Mouse (Mus musculus) kidney, postnatal 4 days (tissue): ENCODE measurements around the gene Iqsec1.

Source experiments
- DNase-seq, 2 experiments: peaks; one replicate each; pipeline ENCODE4 v3.0.0; 2021; ENCODE audit warnings: mixed read lengths in 2 of 2

Iqsec1 gene

DNA sequence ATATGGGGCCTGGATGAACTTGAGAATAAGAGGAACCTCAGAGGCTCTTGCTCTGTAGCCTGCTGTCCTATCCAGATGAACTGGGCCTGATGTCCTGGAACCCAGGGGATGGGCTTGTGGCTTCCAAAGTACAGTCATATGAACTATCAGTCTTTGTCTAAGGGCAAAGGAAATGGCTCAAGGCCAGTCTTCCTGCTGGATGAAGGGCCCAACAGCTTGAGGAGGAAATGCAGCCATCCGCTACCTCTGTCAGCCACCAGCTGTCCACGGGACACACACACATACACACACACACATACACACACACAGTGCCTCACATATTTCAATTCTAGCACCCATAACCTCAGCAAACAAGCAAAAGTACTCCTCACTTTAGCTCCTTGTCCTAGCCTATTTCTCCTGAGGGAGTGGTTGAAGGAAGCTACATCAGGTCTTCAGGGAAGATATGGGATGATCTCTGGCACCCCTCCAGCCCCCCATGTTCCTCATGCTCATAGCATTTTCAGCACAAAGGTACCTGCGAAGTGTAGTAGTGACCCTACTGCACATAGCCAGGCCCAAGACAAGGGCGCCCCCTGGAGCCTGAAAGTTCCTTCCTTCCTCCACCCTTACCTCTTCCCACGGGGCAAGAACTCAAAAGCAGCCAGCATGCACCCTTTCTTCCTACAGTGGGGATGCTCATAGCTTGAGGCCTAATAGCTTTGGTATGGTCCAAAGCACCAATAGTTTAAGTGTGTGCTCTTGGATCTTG lies 267.3 kb downstream of the Iqsec1 start:
- peak; percentile 78 to 80 for DNase-seq

DNA sequence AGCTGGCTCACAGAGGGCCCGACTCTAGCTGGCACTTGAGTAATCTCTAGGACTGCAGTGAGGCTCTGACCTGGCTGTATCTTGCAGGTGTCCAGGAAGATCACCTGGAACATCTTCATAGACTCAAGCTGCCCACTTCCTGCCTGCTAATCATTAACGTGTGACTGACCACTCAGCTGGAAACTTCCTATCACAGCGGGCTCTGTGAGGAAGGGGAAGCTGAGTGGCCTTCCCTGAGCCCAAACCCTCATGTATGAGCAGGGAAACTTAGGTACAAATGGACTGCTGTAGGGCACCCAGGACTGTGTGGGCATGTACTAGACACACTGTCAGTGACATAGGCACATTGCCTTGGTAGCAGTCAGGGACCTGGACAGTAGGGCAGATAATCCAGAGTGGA lies 268.3 kb downstream of the Iqsec1 start:
- DNase-seq, result peak in 1 of 2 experiments; percentile 42

DNA sequence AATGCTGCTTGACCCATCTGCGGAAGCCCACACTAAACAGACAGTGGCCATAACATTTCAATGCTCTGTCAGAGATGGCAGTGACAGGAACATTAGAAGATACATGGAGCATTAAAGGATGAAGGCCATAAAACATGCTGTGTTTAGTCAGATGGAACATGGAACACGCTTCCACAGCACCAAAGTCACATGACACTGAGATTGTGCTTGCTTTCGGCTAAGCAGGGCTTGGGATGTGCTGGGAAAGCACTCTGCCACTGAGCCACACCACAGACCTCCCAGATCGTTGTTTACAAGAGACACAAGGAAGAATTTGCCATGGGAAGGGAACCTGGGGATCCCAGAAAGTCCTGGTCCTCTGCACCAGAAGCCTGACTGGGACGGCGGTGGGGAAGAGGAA lies 269.1 kb downstream of the Iqsec1 start:
- no peak for DNase-seq

DNA sequence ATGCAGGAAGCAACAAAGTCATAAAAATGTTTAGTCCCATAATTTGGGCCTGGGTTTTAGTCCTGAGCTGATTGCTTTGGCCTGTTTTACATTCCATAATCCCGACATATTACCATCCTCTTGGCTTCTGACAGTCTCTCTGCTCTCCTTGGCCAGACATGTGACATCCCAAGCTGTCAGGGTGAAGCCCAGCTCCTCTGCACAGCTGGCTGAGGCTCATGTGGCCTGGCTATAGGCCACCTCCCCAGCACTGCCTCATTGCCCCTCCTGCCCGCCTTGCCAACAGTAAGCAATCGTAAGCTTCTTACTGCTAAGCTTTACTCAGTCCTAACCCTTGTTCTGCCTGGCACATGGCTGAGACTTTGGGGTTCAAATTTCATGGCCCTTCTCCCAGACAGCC lies 270.0 kb downstream of the Iqsec1 start:
- no peak for DNase-seq

DNA sequence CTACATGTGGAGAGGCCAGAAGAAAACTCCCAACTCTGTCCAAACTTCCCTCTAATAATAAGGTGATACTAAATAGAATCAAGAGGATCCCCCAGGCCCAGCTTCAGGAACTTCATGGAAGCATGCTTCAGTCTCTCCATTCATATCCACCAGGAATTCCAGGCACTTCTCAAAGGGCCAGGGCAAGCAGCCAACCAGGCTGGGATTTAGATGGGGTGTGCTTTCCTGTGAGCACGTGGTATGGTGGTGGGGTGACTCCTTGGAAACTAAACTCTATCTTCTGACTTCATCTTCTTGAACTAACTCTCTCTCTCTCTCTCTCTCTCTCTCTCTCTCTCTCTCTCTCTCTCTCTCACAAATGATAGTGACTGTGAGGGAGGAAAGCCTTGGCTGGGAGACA lies 270.8 kb downstream of the Iqsec1 start:
- DNase-seq, result peak; percentile 70 to 76

DNA sequence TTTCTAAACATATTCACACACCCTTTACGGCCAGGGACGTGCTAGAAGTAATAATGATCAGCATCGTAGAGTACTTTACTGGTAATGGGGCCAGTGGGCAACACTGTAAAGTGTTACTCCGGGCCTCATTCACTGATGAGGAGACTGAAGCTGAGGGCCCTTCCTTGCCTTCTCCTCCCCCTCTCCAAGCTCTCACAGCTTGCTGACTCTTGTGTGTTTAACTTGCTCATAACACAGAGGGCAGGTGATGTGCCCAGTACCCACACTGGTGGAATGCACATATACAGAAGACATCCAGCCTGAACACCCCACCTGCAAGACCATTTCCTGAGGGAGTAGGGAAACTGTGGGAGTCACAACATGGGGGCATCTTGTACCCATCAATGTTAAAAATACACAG lies 271.6 kb downstream of the Iqsec1 start:
- no peak for DNase-seq

DNA sequence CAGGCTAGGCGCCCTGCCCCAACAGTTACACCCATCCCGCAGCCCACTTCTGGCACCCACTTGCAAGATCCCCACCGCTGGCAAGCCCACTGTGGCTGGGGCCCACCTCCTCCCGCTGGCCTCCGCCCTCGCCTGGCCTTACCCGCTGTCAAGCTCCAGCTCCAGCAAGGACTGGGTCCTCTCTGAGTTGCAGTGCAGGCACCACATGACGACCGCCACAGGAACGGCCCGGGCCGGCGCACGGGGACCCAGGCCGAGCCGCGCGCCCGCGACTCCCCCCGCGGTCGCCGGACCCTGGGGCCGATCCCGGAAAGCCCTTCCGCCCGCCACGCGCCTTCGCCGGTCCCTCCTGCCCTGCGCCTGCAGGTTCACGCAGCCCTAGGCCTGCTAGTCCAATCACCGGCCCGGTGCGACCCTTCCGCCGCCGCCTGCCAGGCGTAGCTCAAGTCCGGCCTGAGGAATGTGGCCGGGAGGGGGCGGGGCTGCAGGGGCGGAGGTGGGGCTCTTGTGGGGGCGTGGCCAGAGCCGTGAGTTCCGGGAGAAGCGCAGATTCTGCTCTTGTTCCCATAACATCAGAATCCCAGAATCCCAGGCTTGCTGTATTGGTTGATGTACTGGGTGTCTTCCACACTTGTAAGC lies 272.3 kb downstream of the Iqsec1 start:
- DNase-seq, result peak; percentile 95 to 97

DNA sequence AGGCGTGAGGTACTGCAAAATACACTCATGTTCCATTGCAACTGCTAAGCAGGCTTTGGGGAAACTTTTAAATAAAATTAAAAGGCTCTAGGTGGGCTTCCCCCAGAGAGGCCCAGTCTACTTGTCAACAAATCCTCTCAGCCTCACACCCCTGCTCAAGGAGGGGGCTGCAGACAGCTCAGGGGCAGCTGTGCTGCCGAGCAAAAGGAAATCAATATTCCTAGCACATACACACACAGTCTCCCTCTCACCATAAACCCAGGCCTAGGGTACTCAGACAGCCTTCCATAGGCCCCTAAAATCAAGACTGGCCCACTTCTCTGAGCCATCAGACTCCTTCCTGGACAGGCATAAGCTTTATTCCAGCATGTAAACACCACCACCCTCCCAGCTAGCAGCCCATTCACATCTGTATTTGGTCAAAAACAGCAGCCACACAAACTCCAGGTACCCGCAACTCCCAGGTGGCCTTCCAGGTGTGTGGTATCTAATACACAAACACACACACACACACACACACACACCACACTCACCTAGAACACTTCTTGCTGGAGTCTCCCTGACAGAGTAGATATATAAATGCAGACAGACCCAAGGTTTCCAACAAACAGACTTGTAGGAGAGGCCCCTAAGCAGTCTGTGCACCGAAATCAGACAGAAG lies 273.1 kb downstream of the Iqsec1 start:
- no peak for DNase-seq

DNA sequence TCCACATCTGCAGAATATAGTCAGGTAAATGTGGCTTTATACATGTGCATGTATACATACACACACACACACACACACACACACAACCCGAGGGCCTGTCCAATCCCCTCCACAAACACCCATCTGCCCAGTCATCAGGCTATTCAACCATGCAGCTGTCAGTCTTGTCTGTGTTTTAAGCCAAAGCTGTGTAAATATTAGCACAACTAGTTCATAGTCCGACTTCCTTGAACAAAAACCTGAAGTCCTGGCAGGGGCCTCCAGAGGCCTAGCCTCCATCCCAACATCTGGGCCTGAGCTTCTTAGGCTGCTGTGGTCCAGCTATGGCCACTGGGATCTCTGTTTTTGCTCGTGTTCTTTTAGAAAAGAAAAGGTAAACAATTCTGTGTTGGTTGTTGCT lies 274.8 kb downstream of the Iqsec1 start:
- DNase-seq, result peak in 1 of 2 experiments; percentile 33

DNA sequence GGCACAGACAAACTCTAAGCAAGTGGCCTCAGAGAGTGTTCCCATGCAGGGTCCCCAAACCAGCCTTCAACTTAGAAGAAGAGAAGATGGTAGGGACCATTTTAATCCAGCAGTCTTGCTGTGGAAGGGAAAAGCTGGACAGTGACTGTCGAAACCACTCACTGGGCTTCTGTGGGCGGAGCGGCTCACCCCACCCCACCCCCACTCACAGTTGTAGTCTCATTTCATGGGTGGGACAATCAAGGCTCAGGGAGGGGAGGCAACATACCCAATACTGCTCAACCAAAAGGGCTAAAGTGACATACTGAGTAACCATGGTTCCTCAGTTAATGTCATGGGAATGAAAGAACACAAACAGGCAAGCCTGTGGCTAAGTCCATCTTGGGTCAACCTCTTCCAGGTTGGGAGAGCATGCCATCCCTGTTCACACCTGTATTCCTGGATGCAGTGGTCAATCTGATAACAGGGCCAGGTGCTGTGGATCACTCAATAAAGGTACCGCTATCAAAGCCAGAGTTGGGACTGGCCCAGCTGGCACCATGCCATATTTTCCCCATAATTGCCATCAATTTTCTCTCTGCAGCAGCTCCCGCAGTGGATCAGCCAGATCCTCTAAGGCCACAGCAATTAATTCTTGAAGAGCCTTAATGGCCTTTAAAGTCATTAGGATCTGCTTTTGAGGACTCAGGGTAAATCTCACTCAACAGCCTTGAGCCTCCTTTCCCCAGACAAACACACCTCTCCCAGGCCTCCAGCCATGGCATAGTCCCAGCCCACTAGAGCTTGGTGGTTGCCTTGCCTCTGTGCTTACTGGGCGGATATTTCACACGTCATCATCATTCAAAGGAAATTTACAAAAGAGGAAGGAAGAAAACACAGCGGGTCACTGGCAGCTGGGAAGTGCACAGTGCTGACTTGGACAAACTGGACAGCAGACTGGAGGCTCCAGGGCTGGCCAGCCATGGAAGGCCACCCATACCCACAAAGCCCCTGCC lies 275.7 kb downstream of the Iqsec1 start:
- DNase-seq, result peak; percentile 48 to 62

DNA sequence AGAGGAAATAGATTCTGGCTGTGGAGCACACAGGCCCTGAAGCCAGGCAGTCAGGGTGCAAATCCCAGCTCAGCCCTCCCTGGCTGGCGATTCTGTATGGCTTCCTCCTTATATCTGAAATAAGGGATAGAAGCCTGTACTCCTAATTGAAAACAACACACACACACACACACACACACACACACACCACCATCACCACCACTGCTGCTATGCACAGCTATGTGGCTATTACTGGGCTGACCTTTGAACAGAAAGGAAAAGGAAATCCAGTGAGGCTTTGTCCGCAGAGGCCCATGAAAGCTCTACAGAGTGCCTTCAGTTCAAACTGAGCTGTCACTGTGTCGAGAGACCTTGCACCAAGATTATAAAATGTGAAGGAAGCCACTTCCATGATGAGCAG lies 276.4 kb downstream of the Iqsec1 start:
- DNase-seq, result peak in 1 of 2 experiments; percentile 46

DNA sequence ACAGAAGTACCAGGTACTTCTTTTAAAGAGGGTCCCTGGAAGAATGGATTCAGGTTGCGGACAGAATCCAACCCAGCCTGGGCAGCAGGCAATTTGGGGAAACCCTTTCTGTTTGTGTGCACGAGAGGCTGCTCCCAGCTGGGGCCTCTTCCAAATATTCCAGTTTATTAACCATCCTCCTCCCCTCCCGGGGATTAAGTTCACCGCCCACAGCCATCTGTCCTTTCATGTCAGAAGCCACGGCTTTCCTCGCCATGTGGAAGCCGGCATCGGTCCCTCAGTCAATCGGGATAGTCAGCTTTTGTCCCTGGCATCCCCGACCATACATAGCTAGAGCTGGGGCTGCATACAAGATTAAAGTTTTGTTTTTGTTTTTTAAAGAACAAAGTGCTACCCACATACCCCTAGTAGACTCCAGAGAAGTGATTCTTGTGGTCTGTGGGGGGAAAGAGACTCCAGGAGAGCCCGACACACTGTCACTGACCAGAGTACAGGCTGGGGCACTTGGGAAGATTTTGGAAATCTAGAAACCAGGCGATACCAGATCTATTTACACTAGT lies 276.9 kb downstream of the Iqsec1 start:
- DNase-seq, result peak in 1 of 2 experiments; percentile 38

DNA sequence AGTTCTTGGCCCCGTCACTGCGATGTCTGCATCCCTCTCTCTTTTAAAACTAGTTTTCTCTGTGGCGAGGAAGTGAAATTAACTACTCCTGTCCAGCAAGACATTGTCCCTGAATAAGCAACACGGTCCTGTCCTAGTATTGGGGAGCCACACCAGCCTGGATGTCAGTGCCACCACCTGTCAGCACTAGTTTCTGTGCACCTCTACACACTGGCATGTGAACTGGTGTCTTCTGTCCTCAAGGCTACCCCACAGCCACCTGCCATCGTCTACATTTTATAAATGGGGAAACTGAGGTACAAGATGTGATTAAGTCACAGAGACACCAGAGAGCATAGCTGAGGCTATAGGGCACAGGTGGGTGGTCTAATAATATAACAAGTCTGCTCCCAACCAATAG lies 277.7 kb downstream of the Iqsec1 start:
- no peak for DNase-seq

DNA sequence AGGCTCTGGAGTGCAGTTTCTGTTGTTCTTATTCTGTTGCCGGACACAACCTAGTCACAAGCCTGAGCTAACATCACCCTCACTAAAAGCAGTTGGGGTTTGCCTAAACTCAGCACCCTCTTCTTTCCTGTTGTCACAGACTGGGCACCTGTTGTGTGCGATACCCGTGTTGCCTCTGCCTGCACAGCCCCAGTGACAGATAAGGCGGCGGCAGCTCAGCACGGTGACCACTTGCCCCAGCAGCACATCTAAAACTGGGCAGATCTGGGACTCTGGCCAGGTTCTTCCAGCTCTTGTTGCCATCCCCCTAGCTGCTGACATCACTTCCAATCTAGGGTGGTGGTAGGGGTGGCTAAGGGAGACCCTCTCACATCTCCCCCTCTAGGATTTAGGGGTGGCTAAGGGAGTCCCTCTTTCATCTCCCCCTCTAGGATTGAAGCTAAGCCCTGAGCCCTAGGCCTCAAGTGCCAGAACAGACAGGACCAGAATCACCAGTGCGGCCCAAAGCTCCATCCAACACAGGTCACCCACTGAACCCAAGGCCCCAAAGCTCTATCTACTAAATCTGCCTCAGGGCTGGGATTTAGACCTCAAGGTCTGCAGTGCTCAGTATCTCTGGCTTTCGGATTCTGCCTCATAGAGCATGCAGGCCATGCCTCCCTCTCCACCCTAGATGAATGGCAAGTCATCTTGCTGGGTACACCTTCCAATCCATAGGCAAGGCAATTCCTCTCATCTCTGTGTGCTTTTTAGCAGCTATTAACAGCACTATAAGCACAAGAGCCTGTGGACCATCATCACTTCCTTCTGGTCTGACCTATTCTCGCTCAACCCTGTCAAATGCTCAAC lies 278.3 kb downstream of the Iqsec1 start:
- no peak for DNase-seq

DNA sequence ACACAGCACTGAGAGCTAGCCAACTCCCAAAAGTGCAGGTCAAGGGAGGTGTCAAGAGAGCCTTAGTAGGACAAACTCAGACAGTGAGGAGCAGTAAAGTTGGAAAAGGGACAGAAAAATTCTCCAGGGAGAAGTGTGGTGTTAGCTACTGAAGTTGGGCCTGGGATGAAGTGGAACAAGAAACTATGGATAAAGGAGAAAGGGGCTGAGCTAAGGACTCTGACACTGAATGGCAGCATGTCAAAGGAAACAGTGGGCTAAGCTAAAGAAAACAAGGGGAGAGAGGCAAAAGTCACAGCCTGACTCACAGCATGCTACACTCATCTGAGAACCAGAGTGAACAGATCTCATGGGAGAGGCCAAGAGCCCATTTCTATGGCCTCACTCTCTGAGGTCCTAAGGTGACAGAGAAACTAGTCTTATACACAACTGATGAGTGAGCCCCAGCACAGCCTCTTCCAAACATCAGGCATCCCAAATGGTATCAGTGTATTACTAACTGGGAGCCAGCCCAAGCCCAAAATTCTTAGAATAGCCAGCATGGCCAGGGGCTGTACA lies 280.3 kb downstream of the Iqsec1 start:
- no peak for DNase-seq

DNA sequence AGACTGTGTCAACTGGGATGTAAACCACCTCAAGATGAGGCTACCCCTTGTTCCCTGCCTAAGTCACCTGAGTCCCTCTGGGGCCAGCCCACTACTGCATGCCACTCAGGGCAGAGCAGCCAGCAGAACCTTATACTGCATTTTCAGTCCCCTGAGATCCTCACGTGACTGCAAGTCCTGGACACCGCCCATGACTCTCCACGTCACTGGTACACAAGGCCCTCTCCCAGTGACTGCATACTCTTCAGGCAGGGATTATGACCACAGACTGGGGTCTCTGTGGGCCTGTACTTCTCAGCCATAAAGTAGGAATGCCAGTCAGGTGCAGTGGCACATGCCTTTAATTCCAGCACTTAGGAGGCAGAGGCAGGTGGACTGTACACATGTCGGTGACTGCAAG lies 281.3 kb downstream of the Iqsec1 start:
- no peak for DNase-seq

DNA sequence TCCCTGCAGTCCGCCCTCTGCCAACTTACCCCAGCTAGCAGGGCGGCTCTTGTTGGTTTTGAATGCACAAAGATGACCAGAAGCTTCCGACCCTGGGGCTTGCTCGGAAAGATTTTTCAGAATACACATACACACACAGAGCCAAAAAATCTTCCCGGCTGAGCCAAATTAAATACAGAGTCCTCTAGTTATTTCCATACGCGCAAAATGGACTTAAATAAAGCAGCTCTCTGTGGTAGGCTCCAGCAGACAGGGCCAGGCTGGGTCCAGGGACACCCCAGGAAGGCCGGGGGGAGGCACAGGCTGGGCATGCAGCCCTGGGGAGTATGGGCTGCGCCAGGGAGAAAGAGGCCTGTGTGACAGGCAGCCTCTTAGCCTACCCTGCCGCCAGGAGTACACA lies 282.0 kb downstream of the Iqsec1 start:
- no peak for DNase-seq

DNA sequence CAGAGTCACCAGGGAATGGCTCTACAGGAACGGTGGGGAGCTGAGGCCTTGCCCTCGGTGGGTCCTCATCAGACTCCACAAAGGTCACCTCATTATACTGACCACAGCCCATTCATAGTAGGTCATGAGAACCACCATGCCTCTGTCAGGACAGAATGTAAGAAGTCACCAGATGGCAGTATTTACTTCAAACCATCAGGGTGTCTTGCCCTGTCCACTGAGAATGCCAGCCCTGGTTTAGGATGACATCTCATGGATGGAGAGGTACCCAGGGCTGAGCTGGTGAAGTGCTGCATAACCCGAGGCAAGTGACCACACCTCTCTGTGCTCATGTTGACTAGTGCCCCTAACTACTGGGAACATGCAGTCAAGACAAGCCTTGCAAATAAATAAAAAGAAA lies 282.7 kb downstream of the Iqsec1 start:
- no peak for DNase-seq

DNA sequence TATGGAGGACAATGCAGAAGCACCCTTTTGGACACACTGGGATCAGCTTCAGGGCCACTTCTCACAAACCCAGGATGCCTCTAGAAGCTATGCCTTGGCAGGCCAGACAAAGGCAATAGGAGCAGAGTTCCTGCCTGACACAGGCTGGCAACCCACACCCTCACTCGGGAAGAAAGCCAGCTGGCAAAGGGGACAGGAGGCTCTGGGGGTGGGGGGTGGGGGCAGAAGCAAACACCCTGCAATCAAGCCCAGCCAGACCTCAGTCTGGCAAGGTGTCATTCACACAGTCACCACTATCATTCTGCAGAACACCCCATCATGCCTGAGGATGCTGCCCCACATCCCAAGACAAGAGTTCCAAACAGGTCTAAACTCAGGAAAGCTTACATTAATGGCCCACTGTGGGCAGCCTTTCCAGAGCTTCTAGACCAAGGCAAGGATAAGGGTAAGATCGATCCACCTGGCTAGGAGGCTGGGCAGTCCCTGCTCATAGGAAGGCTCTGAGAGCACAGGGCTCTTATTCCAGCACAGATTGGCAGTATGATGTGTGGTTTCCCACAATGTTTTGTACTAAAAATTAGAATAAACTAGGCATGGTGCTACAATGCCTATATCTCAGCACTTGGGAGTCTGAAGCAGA lies 283.7 kb downstream of the Iqsec1 start:
- DNase-seq, result no peak

DNA sequence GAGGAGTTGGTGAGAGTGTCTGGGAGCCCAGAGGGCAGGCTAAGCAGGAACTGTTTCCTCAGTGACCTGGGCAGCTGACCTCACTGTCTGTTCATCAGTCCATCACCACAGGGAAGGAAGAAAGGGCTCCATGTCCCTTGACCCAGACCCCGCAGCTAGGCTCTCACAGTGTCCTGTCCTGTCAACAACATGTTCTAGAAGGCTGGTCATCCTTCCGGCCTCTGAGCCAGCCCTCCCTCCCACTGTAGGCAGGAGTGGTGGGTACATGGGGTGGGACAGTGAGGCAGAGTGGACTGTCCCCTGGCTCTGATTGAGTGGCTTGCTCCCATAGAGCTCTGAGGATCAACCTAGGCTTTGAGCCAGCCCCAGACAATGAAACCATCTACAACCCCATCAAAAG lies 284.7 kb downstream of the Iqsec1 start:
- no peak for DNase-seq
